Mouse (Mus musculus) natural killer cell, adult 2 months (primary cell): ENCODE measurements around the gene Slc1a2.

Experiments used
- DNase-seq, 2 experiments: peaks; one replicate each; pipeline ENCODE4 v3.0.0; 2022; ENCODE audit warnings: low spot score in 2 of 2

The Slc1a2 gene

DNA sequence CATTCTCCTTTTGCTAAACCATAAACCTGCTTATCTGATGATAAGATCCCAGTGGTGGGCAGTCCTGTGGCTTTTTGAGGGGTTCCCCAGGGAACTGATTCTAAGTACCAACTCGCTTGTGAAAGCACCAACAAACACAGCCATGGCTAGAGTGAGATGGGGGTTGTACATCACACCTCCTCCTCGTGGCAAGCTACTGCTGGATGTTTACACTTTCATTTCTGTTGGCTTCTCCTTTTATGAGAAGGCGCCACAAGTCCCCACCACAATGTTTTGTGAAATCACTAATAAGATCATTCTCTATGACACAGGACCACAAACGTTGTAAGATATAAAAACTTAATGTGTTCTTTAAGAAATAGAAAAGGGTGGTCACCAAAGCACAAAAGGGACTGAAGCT, 154.3 kb downstream of the Slc1a2 start:
- peak; percentile 70 to 75 for DNase-seq

DNA sequence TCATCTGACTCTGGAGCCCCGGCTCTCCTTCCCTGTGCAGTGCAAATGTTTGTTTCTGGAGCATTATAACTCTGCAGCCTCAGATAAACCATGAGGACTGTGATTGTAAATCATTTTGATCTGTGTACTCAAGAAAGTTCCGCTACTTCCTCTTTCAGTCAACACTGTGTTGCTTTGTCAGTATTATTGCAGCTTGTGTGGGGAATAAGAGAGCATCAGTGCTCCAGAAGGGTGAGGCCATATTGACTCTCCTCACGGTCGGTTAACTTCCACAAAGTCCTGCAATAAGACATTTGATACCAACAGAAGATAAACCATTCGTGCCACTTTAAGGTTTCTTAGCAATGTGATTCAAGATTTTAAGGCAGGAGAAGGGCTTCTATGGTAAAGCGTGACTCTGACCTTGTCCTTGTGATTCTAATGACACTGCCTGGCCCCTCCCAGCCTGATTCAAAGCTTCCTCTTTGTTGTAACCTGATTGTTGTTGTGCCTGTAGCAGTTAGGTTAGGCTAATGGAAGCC, 156.9 kb downstream of the Slc1a2 start:
- peak in 1 of 2 experiments; percentile 64 for DNase-seq

DNA sequence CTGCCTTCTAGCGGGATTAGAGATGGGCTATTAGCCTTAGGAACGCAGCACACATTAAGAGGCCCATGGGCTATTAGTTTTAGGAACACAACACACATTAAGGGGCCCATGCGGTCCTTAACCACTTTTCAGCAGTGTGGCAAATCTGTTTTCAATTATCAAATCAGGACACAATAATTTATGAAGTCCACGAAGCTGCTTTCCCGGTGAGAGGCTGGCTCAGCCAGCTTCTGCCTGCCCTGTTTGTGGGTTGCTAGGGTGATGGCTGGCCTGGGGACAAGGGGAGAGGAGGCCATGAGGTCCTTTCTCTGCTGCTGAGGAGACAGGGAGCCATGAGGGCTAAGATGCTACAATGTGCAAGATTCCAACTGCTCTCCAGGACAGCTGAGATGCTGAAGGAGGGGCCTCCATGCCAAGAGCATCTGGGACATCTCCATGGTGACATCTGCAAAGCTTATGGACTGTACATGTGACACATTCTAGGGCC, 161.8 kb downstream of the Slc1a2 start:
- DNase-seq: no peak

DNA sequence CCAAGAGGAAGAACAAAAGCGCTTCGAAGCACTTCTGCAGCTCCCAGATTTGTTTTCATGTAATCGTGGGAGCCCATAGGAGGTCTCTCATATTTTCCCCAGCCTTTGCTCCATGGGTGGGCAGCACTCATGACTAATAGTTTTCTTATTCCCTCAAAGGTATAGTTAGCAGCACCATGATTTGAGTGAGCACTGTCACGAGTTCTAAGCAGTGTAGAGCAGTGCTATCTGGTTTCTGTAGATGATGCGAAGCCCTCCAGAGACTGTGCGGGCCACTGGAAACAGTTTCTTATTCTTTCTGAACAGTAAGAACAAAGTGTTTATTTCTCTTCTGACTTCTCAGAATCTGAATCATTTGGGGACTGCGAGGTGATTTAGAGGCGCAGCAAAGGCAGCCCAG, 162.3 kb downstream of the Slc1a2 start:
- no peak for DNase-seq

DNA sequence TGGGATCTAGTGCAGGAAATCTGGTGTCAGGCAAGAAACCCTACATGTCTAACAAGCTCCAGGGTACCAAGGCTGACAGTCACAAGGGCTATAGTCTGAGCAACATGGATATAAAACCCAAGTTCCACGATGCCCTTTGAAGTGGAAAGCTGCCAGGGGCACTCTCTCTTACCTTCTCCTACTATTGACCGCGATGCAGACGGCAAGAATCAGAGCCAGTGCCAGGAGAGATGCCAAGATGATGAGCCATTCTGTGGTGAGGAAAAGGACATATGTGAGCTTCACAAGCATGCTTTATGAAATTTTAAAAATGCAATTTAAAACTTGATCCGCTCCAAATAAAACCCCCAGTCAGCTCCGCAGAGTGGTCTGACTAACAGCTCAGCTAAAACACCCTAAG, 163.6 kb downstream of the Slc1a2 start:
- DNase-seq: no peak

DNA sequence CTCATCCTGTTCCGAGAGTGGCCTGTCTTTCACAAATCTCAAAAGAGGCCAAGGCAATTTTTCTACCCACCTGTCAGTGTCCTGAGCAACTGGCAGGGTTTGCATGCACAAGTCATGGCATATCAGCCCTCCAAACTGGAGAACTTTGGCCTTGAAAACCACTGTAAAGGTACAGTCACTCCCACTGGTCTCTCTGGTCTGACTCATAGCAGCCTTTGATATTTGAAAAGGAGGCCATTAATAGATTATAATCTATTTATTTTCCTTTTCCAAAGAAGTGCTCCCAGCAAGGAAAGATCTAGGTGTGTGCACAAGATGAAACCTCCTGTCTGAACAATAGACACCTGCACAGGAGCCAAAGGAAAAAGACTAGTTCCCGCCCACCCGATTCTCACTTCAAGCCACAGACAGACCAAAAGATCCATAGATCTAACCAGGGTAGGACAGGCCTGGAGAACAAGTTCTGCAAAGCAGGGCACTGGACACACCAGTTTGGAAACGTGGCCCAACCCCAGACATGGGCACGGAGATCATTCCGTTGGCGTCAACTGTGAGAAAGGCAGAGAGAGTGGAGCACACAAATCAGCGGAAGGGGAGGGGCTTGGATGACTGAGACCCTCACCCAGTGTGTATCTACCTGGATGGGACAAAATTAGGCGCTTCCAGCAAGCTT, 167.6 kb downstream of the Slc1a2 start:
- no peak for DNase-seq

DNA sequence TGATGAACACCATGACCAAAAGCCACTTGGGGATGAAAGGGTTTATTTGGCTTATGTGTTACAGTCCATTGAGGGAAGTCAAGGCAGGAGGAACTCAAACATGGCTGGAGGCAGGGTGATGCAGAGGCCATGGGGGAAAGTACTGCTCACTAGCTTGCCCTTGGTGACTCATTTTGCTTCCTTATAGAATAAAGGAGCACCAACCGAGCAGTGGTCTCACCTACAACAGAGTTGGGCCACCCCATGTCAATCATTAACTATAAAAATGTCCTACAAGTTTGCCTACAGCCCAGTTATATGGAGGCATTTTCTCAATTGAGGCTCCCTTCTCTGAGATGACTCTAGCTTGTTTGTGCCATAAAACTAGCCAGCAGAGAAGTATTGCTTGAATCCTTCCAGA, 169.4 kb downstream of the Slc1a2 start:
- no peak for DNase-seq

DNA sequence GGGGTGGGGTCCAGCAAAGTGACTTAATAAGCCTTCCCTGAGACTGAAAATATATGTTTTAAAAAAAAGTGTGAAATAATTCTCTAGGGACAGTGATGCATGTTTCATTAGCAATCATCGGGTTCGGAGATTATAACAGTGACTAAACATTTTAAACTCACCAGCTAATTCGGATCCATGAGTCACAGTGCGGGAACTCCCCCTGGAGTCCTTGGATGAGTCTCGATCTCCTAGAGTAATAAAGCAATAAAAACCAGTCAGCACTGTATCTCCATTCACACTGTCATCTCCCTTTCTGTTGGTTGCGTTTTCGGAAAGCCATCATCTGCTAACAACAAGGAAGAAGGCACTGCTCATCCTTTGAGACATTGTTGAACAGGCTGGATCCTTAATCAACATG, 169.9 kb downstream of the Slc1a2 start:
- DNase-seq: no peak

DNA sequence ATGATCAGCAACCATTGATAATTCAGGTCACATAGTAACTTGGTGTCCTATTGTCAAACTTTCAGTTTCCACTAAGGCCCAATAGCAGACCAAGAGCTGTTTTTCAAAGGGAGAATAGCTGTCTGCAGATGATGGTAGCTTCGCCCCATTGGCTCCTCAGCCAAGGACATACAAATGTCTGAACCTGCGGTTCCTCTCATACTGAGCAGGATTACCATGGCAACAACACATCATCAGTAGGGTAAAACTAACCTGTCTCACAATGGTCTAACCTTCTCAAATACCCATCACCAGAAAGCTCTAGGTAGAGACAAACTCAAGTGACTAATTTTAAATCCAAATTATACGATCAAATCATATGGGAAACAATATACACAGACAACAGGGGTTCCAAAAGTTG, 170.7 kb downstream of the Slc1a2 start:
- peak; percentile 63 to 67 for DNase-seq

DNA sequence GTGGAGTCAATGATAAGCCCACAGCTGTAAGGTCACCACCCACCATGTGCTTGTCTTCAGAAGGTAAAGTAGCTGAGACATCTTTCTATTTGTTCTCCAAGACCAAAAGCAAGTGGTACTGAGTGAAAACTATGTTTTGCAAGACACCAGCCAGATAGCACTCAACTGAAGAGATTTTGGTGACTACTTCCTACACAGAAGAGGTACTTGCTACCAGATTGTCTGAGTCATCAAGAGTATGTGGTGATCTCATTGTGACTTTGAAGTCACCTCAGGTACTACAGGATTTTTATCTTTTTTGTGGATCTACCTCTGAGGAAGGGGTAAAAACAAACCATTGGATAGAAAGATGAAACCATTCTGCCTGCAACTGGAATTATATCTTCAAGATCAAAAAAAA, 173.1 kb downstream of the Slc1a2 start:
- DNase-seq: no peak

DNA sequence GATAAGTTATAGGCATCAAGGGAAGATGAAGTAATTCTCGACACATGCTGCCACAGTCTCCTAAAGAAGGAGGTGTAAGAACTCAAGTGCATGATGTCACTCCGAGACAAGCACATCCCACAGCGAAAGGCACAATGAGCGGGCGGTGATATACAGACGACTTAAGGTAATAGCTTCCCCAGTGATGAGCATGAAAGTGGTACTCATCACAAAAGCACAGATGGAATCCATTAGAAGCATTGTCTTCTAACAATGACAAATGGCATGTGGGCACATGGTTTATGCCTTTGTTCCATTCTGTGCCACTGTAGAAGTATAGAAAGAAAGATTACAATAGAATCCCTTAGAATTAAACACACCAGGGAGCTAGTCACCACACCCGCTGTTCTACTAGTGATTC, 179.7 kb downstream of the Slc1a2 start:
- DNase-seq: no peak
